Mouse (Mus musculus): ENCODE results near the gene Tagap.
"Not testable (repeated sequence)": the region's sequence is repeated elsewhere in the genome, so short reads cannot be mapped to it uniquely, and the experiment has no call there.

Tagap gene

GRCm38 (mm10) chr17:7915791-7916190 is 10.0 kb upstream of the Tagap start:
- no peak for DNase-seq (ENCODE audit: low read depth)

- peak; percentile 75 for DNase-seq (ENCODE audit: low read depth)
These were observed 8.8 kb upstream of the Tagap start for GRCm38 (mm10) chr17:7916782-7917574.

- no peak for DNase-seq (ENCODE audit: low read depth)
These were observed 7.4 kb upstream of the Tagap start for GRCm38 (mm10) chr17:7918355-7918754.

- DNase-seq (ENCODE audit: low read depth) = no peak
These were observed 6.6 kb upstream of the Tagap start for GRCm38 (mm10) chr17:7919209-7919608.

- peak; percentile 16 for DNase-seq (ENCODE audit: low read depth)
These were observed 3.2 kb upstream of the Tagap start for GRCm38 (mm10) chr17:7922564-7922963.

- DNase-seq (ENCODE audit: low read depth) = no peak
These were observed 1.5 kb upstream of the Tagap start for GRCm38 (mm10) chr17:7924185-7924725.

- DNase-seq (ENCODE audit: low read depth) = peak; percentile 94
These were observed 2.1 kb downstream of the Tagap start for GRCm38 (mm10) chr17:7927582-7928535.

GRCm38 (mm10) chr17:7928662-7929061 is 2.9 kb downstream of the Tagap start:
- no peak for DNase-seq (ENCODE audit: low read depth)

GRCm38 (mm10) chr17:7929279-7929678 is 3.5 kb downstream of the Tagap start:
- DNase-seq (ENCODE audit: low read depth) = peak; percentile 42

- peak; percentile 49 for DNase-seq (ENCODE audit: low read depth)
These were observed 5.5 kb downstream of the Tagap start for GRCm38 (mm10) chr17:7931096-7931990.

- DNase-seq (ENCODE audit: low read depth) = not testable (repeated sequence)
These were observed 6.3 kb downstream of the Tagap start for GRCm38 (mm10) chr17:7932121-7932520.

GRCm38 (mm10) chr17:7939640-7940039 is 13.8 kb downstream of the Tagap start:
- DNase-seq (ENCODE audit: low read depth) = peak; percentile 77

- DNase-seq (ENCODE audit: low read depth) = peak; percentile 93
These were observed 19.6 kb downstream of the Tagap start, which contains the start of gene Rsph3a for GRCm38 (mm10) chr17:7945117-7946052. TSS of gene Rsph3a (plus strand) at chr17:7945614.

- DNase-seq (ENCODE audit: low read depth) = not testable (repeated sequence)
These were observed 20.3 kb downstream of the Tagap start for GRCm38 (mm10) chr17:7946053-7946627.

- not testable (repeated sequence) for DNase-seq (ENCODE audit: low read depth)
These were observed 25.5 kb downstream of the Tagap start for GRCm38 (mm10) chr17:7951333-7951732.

GRCm38 (mm10) chr17:7957242-7957641 is 31.4 kb downstream of the Tagap start:
- DNase-seq (ENCODE audit: low read depth) = not testable (repeated sequence)

- DNase-seq (ENCODE audit: low read depth) = peak; percentile 13
These were observed 37.5 kb downstream of the Tagap start for GRCm38 (mm10) chr17:7963333-7963732.

GRCm38 (mm10) chr17:7964398-7964797 is 38.6 kb downstream of the Tagap start:
- peak; percentile 22 for DNase-seq (ENCODE audit: low read depth)

GRCm38 (mm10) chr17:7968490-7968889 is 42.7 kb downstream of the Tagap start:
- DNase-seq (ENCODE audit: low read depth) = not testable (repeated sequence)

- not testable (repeated sequence) for DNase-seq (ENCODE audit: low read depth)
These were observed 44.0 kb downstream of the Tagap start for GRCm38 (mm10) chr17:7969782-7970181.

All from 416B (cell line).